Mouse (Mus musculus) bone marrow, adult 2 months (tissue): ENCODE results near the gene Bcl11a.

Experiments used
- CTCF ChIP-seq: fragments of 200-500 bp; IDR thresholded peaks from 2 replicates; pipeline ENCODE4 v1.5.1; 2011; ENCODE audit warnings: low read length, control low read depth; ENCODE audit not compliant: control insufficient read depth, insufficient read depth
- POLR2A ChIP-seq: fragments of 200-500 bp; IDR thresholded peaks from 2 replicates; pipeline ENCODE4 v1.6.1; 2011; ENCODE audit warnings: low read depth, mild to moderate bottlenecking, control low read depth, low read length, borderline replicate concordance; ENCODE audit not compliant: control insufficient read depth

DNA sequence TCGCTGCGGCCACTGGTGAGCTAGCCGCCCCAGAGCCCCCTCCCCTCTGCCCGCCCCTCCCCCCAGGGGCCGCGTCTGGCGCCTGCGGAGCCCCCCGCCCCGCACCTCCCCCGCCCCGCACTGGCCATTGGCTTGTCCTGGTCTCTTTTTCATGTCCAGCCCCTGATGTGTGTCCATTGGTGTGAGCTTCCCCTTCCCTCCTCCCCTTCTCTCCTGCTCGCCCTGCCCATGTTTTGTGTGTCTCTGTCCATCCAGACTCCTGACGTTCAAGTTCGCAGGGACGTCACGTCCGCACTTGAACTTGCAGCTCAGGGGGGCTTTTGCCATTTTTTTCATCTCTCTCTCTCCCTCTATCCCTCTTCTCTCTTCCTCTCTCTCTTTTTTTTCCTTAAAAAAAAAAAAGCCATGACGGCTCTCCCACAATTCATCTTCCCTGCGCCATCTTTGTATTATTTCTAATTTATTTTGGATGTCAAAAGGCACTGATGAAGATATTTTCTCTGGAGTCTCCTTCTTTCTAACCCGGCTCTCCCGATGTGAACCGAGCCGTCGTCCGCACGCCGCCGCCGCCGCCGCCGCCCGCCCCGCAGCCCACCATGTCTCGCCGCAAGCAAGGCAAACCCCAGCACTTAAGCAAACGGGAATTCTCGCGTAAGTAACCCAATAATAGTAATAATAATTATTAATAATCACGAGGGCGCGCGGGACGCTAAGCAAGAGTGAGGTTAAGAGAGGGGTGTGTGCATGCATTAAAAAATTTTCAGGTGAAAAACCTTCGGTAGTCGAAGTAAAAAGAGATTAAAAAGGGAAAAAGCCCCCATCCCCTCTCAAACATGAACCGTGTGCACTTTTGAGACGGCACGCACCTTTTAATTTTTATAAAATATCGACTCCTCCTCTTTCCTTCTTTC is at the start of gene Bcl11a:
- TF ChIP-seq POLR2A (no peak), CTCF (no peak)
